Mouse (Mus musculus) liver (tissue): ENCODE data around the gene Gm42420.

Source experiments
- DNase-seq: peaks from one replicate; pipeline ENCODE4 v3.0.0-alpha.2; 2020; ENCODE audit warnings: mixed read lengths

The Gm42420 gene

GRCm38 (mm10) chr6:39585517-39585916, at the start of gene Gm42420:
Gm42420 (plus strand) TSS chr6:39585753.
- DNase-seq, result no peak

DNA sequence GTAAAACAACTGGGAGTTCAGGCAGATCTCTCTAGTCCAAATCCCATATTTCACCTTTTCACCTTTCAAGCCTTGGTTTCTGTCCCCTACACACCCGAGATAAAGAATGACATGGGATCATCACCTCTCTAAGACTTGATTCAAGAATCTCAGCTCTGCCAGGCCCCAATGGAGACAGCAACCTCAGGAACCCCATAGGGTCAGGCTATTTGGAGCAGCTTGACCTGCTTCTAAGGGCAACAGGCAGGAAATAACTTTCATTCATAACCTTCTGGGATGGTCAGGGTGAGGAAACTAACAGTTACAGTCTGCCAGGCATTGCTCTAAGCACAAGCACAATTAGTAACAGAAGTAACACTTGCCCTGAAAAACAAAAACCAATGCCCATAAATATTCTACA, 48.9 kb upstream of the Gm42420 start:
- DNase-seq, result no peak

GRCm38 (mm10) chr6:39537276-39537675, 48.3 kb upstream of the Gm42420 start:
- DNase-seq, result no peak

GRCm38 (mm10) chr6:39538227-39538626, 47.3 kb upstream of the Gm42420 start:
- no peak for DNase-seq

DNA sequence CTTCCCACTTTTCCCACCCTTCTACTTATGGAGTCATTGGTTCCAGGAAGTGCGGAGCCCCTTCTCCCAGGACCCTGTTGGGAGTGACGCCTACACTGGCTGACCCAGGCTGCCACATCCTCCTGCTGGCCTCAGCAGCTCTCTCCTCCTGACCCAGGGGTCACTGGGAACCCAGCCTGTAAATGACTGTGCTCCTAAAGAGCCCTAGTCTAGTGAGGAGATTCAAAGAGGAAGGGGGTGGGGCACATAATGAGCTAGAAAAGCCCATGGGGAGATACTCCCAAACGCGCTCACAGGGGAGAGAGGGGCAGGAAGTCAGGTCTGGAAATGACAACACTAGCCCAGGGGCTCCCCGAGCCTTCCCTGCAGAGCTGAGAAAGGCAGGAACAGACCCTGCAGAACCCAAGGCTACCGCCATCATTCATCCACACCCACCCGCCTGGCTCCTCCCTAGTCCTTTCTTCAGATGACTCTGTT, 45.8 kb upstream of the Gm42420 start:
- peak; percentile 32 for DNase-seq

DNA sequence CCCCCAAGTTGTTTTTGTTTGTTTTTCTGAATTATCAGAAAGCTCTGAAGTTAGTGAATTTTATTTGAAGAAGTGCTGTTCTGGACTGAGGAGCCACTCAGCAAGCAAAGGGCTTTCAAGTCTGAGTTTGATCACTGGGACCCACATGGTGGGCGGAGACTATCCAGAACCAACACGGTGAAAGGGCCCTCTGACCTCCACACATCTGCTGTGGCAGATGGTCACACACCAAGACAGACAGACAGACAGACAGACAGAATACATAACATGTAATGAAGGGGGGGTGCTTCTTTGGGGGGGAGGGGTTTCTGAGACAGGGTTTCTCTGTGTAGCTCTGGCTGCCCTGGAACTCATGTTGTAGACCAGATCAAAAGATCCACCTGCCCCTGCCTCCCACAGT, 45.0 kb upstream of the Gm42420 start:
- no peak for DNase-seq

DNA sequence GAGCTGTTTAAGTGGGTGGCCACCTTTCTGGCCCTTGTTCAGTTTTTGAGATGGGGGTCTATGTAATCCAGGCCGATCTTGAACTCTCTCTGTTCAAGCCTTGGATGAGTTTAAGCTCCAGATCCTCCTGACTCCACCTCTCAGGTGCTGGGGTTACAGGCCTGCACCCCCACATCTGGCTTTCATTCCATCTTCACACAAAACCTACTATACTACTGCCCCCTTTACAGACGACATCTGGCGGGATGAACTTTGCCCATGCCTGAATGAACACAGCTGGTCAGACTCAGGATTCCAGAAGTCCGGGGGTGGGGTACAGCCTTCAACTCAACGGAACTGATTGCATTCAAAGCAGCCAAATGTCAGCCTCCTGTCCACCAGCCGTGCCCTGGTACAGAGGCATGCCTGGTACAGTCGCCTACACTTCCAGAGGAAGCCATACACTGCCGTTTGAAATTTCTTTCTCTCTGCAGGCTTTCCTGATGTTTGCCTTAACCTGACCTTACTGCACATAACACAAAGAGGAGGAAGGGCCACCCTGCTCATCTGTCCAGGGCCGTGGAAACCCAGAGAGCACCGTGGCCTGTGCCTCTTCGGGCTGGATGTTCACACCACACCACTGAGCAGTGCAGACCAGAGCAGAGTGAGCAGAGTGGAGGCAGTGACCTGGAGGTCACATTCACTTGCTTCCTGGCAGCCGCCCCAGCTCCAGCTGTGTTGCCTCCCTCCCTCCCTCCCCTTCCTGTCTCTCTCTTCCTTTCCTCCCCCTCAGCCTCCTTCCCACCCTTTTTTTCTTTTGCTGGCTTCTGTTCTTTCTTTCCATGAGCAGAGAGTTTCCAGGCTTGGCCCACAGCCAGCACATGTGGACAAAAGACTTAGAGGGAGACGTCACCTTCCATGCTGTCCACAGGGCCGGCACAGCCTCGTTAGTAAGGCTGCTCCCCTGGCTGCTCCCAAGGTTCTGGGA, 42.6 kb upstream of the Gm42420 start:
- peak; percentile 66 for DNase-seq

GRCm38 (mm10) chr6:39543769-39544420, 41.7 kb upstream of the Gm42420 start:
- DNase-seq, result no peak

- no peak for DNase-seq
These were observed 40.1 kb upstream of the Gm42420 start for GRCm38 (mm10) chr6:39545474-39545873.

GRCm38 (mm10) chr6:39548030-39548429, 37.5 kb upstream of the Gm42420 start:
- DNase-seq, result no peak

DNA sequence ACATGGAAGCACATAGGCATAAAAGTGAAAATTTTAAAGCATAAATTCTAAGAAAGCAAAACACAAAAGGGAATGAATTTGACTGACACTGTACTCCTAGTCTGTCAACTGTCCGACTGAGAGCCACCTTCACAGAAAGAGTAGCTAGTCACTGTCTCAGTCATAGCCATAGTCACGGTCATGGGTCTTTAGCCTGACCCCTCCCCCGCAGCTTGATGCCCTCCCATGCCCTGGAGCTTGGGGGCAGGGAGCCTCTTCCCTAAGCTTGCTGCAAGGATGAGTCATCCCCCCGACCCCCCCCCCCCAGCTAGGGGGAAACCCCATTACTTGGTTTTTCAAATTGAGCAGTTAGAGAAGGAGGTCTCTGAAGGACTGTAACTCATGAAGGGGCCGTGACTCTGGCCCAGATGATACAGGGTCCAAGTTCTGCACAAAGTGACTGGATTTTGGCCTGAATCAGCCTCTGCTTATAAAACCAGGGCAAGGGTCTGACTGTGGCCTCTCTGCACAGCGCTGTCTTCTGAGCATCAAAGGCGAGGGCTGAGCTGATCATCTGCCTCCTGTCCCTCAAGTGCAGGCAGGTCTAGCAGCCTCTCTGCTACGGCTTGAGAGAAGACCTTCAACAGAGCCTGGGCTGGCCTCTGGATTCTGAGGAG, 33.4 kb upstream of the Gm42420 start:
- no peak for DNase-seq

- no peak for DNase-seq
These were observed 30.5 kb upstream of the Gm42420 start for GRCm38 (mm10) chr6:39554888-39555647.

- DNase-seq, result no peak
These were observed 30.0 kb upstream of the Gm42420 start for GRCm38 (mm10) chr6:39555648-39555945.

DNA sequence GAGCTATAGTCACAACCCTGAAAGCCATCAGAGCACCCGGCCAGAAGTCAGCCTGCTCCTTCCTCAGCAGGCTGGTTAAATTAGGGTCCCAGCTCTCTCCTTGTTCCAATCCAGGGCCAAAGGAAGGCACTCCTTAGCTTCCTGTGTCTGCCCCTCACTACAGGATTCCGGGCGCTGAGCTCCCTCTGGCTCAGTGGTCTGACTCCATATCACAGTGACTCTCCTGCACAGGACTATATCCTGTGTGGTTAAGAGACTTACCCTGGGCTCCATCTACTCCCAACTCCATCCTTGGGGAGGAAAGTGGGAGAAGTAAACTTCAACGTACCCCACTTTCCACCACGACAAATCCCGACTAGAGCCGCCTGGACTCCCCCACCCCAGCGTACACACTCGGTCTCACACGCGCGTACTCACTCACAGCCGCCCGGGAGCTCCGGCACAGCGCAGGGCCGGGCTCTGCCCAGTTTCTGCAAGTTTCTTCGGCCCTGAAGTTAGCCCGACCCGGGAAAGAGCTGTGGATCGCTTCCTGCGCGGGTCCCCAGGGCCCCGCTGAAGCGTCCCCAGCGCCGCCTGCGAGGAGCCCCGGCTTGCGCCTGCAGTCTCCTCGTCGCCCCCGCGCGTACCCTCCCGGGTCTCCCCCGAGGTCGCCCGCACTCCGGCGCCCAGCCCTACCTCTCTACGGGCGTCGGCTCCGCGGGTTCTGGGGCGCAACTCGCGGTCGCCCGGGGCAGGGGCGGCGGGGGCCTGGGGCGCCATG, 28.5 kb upstream of the Gm42420 start:
- DNase-seq, result no peak

DNA sequence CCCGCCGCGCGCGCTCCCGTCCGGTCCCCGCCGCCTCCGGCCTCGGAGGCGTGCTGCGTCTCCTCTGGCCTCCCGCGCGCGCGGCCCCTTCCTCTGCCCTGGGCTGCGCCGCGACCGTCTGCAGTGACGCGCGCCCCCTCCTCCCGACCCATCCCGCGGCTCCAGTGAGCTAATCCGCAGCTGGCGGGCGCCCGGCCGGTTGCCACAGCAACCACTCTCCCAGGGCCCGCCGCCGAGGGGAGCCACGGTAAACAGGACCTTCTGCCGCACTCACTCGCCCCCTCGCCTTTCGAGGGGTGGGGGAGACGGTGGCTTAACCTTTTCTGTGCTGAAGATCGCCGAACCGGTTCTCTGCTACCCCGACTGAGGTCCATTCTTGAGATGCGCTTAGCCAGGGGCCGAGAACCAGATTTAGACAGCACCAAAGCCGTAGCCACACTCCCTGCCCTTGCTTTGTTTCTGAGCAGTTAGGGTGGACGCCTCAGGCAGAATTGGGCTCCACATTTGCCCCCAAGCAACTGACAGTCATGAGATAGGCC, 27.8 kb upstream of the Gm42420 start, which contains the start of gene Dennd2a:
Gene Dennd2a, minus strand, starts transcription at position 145 of the 539 bp plus-strand sequence.
- peak; percentile 72 for DNase-seq

DNA sequence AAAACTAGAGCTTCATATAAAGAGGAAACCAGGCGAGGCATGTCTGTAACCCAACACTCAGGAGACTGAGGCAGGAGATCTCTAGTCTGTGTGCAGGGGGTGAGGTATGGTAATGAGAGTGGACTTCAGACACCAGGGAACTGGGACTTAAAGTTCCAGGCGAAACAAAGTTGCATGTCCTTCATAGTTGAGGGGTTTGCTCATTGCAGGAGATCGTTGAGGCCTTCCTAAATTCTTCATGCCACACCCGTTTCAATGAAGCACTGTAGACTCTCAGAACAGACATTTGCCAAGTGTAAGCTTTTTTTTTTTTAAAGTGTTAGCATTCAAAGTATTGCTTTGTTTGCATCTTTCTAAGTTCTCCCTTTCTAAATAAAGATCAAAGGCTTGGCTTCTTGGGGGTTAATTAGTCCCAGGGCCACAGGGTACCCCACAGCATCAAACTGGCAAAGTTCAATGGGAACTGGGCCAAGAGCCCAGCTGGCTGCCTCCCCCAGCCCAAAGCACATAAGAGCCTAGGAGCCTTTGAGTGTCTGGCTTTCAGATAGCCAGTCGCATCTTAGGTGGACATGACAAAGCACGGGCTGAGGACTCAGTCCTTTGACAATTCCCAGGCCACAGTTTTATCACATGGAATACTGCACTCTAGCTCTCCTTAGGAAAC, 26.1 kb upstream of the Gm42420 start:
- no peak for DNase-seq

- DNase-seq, result peak; percentile 74
These were observed 23.2 kb upstream of the Gm42420 start for GRCm38 (mm10) chr6:39562166-39563015.

- no peak for DNase-seq
These were observed 18.0 kb upstream of the Gm42420 start for GRCm38 (mm10) chr6:39567528-39567927.

GRCm38 (mm10) chr6:39570426-39570825, 15.1 kb upstream of the Gm42420 start:
- DNase-seq, result no peak
